Mouse (Mus musculus): ENCODE measurements around the gene Ror2.

- TF ChIP-seq CTCF (IDR thresholded peaks at IDR 0.05; ENCODE audit: low read depth) (no peak), EP300 (IDR thresholded peaks at IDR 0.05; ENCODE audit: low read depth) (no peak)
Observed at GRCm38 (mm10) chr13:53248586-53249401, 37.1 kb downstream of the Ror2 start.

Data from liver, postnatal 0 days (tissue).